Mouse (Mus musculus) C2C12 (cell line): Measurements from ENCODE around the gene Gm40460.

Source experiments
- CTCF ChIP-seq: IDR thresholded peaks from one replicate; pipeline ENCODE4 v1.5.1; 2011; ENCODE audit not compliant: control insufficient read depth, insufficient read depth, insufficient read length
- MAX ChIP-seq: IDR thresholded peaks from one replicate; pipeline ENCODE4 v1.6.1; 2011; ENCODE audit warnings: mild to moderate bottlenecking, control low read depth
- MYOD1 ChIP-seq: IDR thresholded peaks from one replicate; pipeline ENCODE4 v1.6.1; 2011; ENCODE audit warnings: low read depth; ENCODE audit not compliant: control insufficient read depth, insufficient read length
- MYOG ChIP-seq: IDR thresholded peaks from one replicate; pipeline ENCODE4 v1.6.1; 2011; ENCODE audit not compliant: control insufficient read depth, insufficient read length; ENCODE audit errors: extremely low read depth

- no peak for TF ChIP-seq CTCF
- TF ChIP-seq MAX: no peak
- no peak for TF ChIP-seq MYOD1
- no peak for TF ChIP-seq MYOG
Observed at GRCm38 (mm10) chr7:142284023-142284591, 43.2 kb upstream of the Gm40460 start.
